Mouse (Mus musculus): ENCODE results near the gene Nlk. TPM values are rescaled to one million over a fixed set of nuclear protein-coding genes. Genes with fewer than 3 reads are reported as not detected.

Nlk gene
- total and polyA plus RNA-seq, 3 experiments, result 14.8 to 22.4 (median 20.4) TPM

DNA sequence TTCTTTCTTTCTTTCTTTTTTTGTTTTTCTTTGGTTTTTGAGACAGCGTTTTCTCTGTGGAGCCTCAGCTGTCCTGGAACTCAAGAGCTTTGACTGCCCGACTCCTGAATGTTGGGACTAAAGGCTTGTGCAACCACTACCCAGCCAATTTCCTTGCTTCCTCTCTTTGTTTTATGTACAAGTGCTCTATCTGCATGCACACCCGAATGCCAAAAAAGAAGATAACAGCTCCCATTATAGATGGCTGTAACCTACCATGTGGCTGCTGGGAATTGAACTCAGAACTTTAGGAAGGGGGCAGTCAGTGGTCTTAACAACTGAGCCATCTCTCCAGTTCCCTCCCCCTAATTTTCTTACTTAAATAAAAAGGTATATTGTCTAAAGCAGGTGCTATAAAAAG is 77.0 kb downstream of the Nlk start:
- H3K27ac ChIP-seq (ENCODE audit: insufficient read depth, low read depth), result no peak overlapping the region
- DNase-seq (ENCODE audit: extremely low read depth), result no peak
- H3K4me1 ChIP-seq (ENCODE audit: control insufficient read depth in 1 of 2, insufficient read depth in 2 of 2), result peaks cover 0 to 12% of the 10 kb centered on the region in 2 experiments; a peak in 2 of 4 replicates
- no peaks in the 10 kb centered on the region for H3K9me3 ChIP-seq (replicated peaks; ENCODE audit: low read length)
- no peaks in the 10 kb centered on the region for H3K79me2 ChIP-seq (replicated peaks; ENCODE audit: control insufficient read depth, extremely low read depth, insufficient read depth, poor library complexity, severe bottlenecking)
- dilution Hi-C loops (cut with MboI; ENCODE audit: extremely low pct_ligation_motif_present, extremely low pct_unique_long_range_greater_than_20kb, low sequenced_read_pairs), result no loop called here
- no peak overlapping the region for H3K9ac ChIP-seq (ENCODE audit: insufficient read depth, low read depth)
- peaks cover 4 to 47% of the 10 kb centered on the region in 2 experiments for H3K36me3 ChIP-seq (replicated peaks in 1 of 2; ENCODE audit: control insufficient read depth in 1 of 2, insufficient read depth in 1 of 2, low read length in 1 of 2)
- in situ Hi-C loops (cut with MboI; ENCODE audit: low pct_ligation_motif_present, low pct_unique_long_range_greater_than_20kb, low sequenced_read_pairs), result no loop called here
- no peak overlapping the region for H3K4me3 ChIP-seq (replicated peaks in 1 of 3; ENCODE audit: low read depth in 2 of 3, low read length in 2 of 3, poor library complexity in 1 of 3)
- H3K4me2 ChIP-seq (ENCODE audit: insufficient read depth, low read depth, poor library complexity, severe bottlenecking), result no peak overlapping the region
- no peaks in the 10 kb centered on the region for H3K27me3 ChIP-seq (replicated peaks)
- TF ChIP-seq MYC (IDR thresholded peaks at IDR 0.05; ENCODE audit: low read depth, low read length) (no peak), JUN (IDR thresholded peaks at IDR 0.05; ENCODE audit: insufficient read depth, low read depth, low read length) (no peak), ETS1 (conservative IDR thresholded peaks at IDR 0.05; ENCODE audit: low read depth, low read length) (no peak), ZKSCAN1 (IDR thresholded peaks at IDR 0.05; ENCODE audit: borderline replicate concordance, low read depth, low read length) (no peak), CHD1 (IDR thresholded peaks at IDR 0.05; ENCODE audit: low read depth, low read length) (no peak), MAX (IDR thresholded peaks at IDR 0.05; ENCODE audit: low read length) (no peak), GABPA (IDR thresholded peaks at IDR 0.05; ENCODE audit: insufficient replicate concordance, low read depth, low read length) (no peak), ZC3H11A (IDR thresholded peaks at IDR 0.05; ENCODE audit: low read depth, low read length) (no peak), SIN3A (IDR thresholded peaks at IDR 0.05; ENCODE audit: low read length) (no peak), E2F4 (IDR thresholded peaks at IDR 0.05; ENCODE audit: insufficient replicate concordance, low read depth, low read length) (no peak), KAT2A (IDR thresholded peaks at IDR 0.05; ENCODE audit: insufficient replicate concordance, low read length) (no peak), ELF1 (IDR thresholded peaks at IDR 0.05; ENCODE audit: low read depth, low read length) (no peak), MXI1 (IDR thresholded peaks at IDR 0.05; ENCODE audit: low read depth, low read length) (no peak), BHLHE40 (IDR thresholded peaks at IDR 0.05; ENCODE audit: low read depth, low read length) (no peak), RCOR1 (conservative IDR thresholded peaks at IDR 0.05; ENCODE audit: low read depth, low read length) (no peak), ZNF384 (IDR thresholded peaks at IDR 0.05; ENCODE audit: low read depth, low read length) (no peak), CTCF (conservative IDR thresholded peaks at IDR 0.05 in 1 of 2, IDR thresholded peaks at IDR 0.05 in 1 of 2; ENCODE audit: low read depth in 2 of 2, low read length in 2 of 2) (no peak), MAZ (IDR thresholded peaks at IDR 0.05; ENCODE audit: low read depth, low read length) (no peak)

DNA sequence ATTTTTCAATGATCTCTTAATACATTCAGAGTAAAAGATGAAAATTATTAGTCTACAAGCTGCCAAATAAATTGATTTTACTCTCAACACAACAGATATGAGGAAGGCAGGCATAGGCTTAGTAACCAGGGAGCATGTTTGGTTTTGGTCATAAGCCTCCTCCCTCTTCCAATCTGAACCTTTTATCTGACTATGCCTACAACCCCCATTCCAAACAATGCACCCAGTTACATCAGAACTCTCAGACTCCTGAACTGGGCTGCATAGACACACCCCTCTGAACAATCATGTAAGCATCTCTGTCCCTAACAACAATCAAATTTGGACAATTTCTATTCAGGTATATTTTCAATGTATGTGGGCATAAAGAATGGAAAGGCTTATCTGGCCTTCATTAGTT is 85.9 kb downstream of the Nlk start:
- dilution Hi-C loops (cut with MboI; ENCODE audit: extremely low pct_ligation_motif_present, extremely low pct_unique_long_range_greater_than_20kb, low sequenced_read_pairs), result no loop called here
- Histone ChIP-seq H3K4me2 (ENCODE audit: insufficient read depth, low read depth, poor library complexity, severe bottlenecking) (no peak overlapping the region), H3K4me3 (replicated peaks in 1 of 3; ENCODE audit: low read depth in 2 of 3, low read length in 2 of 3, poor library complexity in 1 of 3) (no peak overlapping the region), H3K27me3 (replicated peaks) (no peaks in the 10 kb centered on the region), H3K9ac (ENCODE audit: insufficient read depth, low read depth) (no peak overlapping the region), H3K27ac (ENCODE audit: insufficient read depth, low read depth) (no peak overlapping the region), H3K36me3 (replicated peaks in 1 of 2; ENCODE audit: control insufficient read depth in 1 of 2, insufficient read depth in 1 of 2, low read length in 1 of 2) (peaks cover 4 to 39% of the 10 kb centered on the region in 2 experiments), H3K4me1 (ENCODE audit: control insufficient read depth in 1 of 2, insufficient read depth in 2 of 2) (peaks cover 0 to 3% of the 10 kb centered on the region in 2 experiments; a peak in 1 of 4 replicates), H3K79me2 (replicated peaks; ENCODE audit: control insufficient read depth, extremely low read depth, insufficient read depth, poor library complexity, severe bottlenecking) (no peaks in the 10 kb centered on the region), H3K9me3 (replicated peaks; ENCODE audit: low read length) (no peaks in the 10 kb centered on the region)
- in situ Hi-C loops (cut with MboI; ENCODE audit: low pct_ligation_motif_present, low pct_unique_long_range_greater_than_20kb, low sequenced_read_pairs), result no loop called here
- no peak for TF ChIP-seq TBP (conservative IDR thresholded peaks at IDR 0.05; ENCODE audit: low read depth, low read length)
- no peak for TF ChIP-seq MEF2A (IDR thresholded peaks at IDR 0.05; ENCODE audit: borderline replicate concordance, low read depth, low read length)
- TF ChIP-seq BHLHE40 (IDR thresholded peaks at IDR 0.05; ENCODE audit: low read depth, low read length), result no peak
- DNase-seq (ENCODE audit: extremely low read depth), result no peak
